Mouse (Mus musculus) cerebellum, postnatal 10 days (tissue): ENCODE results near the gene Schip1.

ENCODE experiments used
- DNase-seq, 2 experiments: peaks; one replicate each; pipeline ENCODE4 v3.0.0; 2021; ENCODE audit warnings: mixed read lengths in 2 of 2

Gene Schip1

GRCm38 (mm10) chr3:68271881-68272280 lies 207.3 kb downstream of the Schip1 start:
- DNase-seq: peak; percentile 59 to 68

DNA sequence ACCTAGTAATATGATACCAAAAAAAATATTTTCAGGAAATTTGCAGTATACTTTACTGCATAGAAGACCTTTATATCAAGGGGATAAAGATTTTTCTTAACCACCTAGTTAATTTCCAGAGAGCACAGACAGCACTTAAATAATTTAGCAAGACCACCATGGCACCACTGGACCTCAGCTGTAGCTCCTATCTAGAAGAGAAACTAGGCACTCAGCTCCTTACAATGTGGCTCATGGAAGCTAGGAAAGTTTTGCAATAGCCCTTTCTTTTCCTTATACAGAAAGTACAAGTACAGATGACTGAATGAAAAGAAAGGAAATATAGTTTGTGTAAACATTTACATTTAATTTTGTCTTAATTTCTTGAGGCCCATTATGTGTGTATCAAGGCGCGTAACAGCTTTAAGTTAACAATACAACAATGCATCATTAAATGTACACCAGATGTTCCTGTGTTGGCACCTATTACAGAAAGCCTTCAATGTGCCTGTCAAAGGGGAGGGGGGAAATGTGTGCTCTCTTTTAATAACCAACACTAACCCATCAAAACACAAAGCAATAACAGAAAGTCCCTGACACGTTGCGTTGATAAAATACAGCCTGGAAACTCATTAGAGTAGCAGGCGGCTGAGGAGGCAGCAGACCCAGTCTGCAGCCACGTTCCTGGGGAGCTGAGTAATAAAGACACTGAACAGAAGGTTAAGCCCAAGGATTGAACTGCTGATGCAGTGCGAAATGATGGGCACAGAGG lies 218.4 kb downstream of the Schip1 start:
- no peak for DNase-seq

- DNase-seq: no peak
These were observed 219.0 kb downstream of the Schip1 start for GRCm38 (mm10) chr3:68283595-68283991.

- DNase-seq: peak; percentile 7 to 26
These were observed 219.9 kb downstream of the Schip1 start for GRCm38 (mm10) chr3:68284500-68284899.

DNA sequence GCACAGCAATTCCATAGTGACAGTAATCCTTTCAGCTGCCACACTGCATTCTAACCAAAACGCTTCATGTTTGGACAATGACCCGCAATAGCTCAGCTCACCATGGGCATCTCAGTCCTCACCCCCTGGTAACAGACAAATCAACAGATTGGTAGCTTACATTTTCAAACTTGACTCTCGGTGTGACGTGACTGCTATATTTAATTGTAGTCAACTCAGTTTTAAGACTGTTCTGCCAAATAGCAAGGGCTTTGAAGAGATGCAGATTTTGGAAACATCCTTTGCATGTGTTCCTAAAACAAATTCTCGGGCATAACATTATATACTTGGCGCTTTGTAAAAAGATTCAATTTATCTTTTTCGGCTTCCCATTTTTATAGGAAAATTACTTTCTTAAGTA lies 232.2 kb downstream of the Schip1 start:
- no peak for DNase-seq

DNA sequence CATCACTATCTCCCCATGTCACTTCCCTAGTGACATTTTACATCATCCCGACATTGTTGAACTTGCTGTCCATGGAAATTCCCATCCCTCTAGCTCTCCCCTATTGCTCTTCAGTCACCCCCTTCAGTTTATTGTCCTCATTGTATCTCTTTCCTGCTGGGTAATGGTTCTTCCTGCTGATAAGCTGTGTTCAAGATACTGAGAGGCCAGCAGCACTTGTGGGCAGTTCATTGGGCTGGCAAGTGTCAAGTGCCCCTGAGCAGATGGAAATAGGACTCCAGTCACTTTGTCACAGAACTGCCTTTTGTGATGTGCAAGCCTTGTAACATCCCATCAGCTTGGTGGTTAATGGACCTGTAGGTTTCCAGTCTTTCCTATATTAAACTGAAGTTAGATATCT lies 241.0 kb downstream of the Schip1 start:
- DNase-seq: no peak

DNA sequence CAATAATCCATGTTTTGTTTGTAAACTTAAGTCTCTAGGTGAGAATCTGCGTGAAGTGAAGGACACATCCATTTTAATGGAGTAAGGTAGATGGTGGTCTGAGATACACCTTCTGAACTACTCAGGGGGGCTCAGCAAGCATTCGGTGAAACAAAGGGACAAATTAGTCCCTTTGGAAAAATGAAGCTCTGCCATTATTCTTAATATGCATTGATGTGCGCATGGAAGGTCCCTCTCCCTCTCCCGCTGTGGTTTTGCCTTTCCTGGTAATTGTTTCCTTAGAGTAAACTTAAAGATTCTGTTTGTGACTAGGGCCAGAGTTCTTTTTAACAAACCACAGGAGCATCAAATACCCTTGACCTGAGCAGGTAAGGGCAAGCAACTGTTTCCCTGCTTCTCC lies 242.1 kb downstream of the Schip1 start:
- DNase-seq: no peak

DNA sequence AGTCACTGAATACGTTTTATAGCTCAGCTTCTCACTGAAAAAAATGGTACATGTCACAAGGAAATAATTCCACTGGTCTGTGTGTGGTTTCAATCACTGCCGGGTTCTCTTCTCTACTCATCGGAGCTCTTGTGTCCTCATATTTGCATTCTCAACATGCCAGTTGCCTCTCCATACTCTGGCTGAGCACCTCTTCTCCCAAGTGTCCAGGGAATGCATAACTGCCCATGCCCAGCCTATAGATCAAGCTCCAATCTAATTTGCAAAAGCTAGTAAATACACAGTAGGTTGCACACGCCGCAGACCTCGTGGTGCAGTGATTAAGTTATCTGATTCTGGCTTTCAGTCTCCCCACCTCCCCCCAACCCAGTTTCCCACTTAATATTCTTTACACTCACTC lies 261.0 kb downstream of the Schip1 start:
- DNase-seq: no peak

DNA sequence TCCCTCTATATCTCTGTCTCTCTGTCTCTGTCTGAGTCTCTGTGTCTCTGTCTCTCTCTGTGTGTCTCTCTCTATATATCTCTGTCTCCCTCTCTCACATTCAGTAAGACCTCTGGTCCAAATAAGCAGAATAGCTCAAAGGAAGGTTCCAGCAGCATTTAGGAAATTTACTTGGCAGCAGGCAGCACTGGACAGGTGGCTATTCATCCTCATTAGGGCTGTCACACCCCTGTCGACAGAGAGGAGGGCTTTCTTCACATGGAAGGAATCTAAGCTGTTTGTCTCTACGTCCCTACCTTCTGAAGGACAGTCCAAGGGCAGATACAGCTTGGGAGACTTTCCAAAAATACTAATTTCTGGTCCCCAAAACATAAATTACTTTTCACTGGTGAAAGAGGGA lies 267.9 kb downstream of the Schip1 start:
- peak; percentile 55 to 57 for DNase-seq

GRCm38 (mm10) chr3:68335501-68335900 lies 270.9 kb downstream of the Schip1 start:
- no peak for DNase-seq

GRCm38 (mm10) chr3:68350624-68351023 lies 286.0 kb downstream of the Schip1 start:
- no peak for DNase-seq

DNA sequence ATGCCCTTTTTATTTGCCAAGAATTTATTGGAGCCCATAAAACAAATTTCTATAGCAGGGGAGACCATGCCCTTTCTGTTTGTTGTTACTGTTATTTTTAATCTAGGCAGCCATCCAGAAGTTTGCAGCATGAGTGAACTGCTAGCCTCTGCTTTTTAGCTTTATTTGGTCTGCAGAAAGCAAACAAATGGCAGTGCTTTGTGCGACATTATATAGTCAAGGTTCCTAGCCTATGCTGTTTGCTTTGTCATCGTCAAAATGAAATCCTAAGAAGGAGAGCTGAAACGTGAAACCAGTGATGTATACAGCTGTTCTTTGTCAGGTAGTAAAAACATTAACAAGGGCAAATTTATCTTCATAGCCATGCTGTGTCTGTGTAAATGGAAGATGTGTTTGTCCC lies 286.9 kb downstream of the Schip1 start:
- DNase-seq: no peak

- peak in 1 of 2 experiments; percentile 29 for DNase-seq
These were observed 288.4 kb downstream of the Schip1 start for GRCm38 (mm10) chr3:68352961-68353360.

DNA sequence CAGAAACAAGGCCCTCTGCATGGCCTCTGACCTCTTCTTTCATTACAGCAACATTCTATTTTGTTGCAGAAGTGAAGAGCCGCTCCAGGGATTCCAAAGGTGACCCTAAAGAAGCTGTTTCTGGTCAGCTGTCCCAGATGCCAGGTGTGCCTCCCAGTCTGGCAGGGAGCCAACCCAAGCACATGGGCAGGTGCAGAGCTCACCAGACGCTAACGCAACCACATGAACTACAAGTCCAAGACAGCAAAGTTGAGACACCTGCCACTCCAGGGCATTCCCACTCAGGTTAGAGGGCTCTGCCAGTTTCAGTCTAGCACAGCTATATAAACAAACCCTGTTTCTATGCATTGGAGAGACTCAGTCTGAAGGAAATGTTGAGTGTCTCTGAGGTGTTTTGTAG lies 288.9 kb downstream of the Schip1 start:
- DNase-seq: peak; percentile 25 to 28

- DNase-seq: no peak
These were observed 291.9 kb downstream of the Schip1 start for GRCm38 (mm10) chr3:68356516-68356915.

DNA sequence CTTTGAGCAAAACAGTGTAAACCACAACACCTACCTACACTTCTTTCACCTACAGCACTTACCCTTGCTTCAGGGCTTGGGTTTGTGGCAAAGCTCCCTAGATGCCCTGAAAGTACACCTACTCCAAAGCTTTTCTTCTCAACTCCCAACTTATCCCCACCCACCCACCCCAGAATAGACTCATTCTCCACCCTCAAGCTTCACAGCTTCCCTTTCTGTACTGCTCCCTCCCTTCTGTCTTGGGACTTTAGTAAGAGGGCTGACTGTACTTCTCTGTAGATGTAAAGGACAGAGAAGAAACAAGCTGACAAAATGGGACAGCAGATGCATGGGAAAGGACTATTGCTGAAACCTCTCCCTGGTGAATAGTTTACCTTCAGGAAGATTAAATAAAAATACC lies 303.4 kb downstream of the Schip1 start:
- DNase-seq: no peak

DNA sequence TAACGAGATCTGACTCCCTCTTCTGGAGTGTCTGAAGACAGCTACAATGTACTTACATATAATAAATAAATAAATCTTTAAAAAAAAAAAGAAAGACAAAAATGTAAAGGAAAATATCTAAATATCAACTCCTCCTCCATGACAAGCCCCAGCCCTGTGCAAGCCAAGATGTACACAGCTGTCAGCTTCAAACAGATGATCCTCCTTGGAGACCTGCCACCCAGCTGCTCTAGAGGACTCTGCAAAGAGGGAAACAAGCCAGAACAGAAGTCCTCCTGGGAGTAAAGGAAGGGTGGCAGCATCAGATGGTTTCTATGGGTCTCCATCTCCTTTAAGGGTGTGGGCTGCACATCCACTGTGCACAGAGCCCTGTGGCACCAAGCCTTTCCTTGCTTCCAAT lies 308.3 kb downstream of the Schip1 start:
- peak in 1 of 2 experiments; percentile 34 for DNase-seq

GRCm38 (mm10) chr3:68375100-68375508 lies 310.5 kb downstream of the Schip1 start:
- no peak for DNase-seq

GRCm38 (mm10) chr3:68377452-68378198 lies 313.0 kb downstream of the Schip1 start:
- DNase-seq: no peak

DNA sequence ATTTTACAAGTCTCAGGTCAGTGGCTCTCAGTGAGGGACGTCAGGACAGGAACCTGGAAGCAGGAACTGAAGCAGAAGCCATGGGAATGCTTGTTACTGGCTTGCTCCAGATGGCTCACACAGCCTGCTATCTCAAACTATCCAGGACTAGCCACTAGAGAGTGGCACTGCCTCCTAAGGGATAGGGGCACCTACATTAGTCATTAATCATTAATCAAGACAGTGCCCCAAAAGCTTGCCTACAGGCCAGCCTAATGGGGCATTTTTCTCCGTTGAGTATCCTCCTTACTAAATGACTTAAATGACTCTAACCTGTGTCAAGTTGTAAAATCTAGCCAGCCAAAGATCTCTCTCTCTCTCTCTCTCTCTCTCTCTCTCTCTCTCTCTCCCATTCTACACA lies 314.2 kb downstream of the Schip1 start:
- DNase-seq: no peak

DNA sequence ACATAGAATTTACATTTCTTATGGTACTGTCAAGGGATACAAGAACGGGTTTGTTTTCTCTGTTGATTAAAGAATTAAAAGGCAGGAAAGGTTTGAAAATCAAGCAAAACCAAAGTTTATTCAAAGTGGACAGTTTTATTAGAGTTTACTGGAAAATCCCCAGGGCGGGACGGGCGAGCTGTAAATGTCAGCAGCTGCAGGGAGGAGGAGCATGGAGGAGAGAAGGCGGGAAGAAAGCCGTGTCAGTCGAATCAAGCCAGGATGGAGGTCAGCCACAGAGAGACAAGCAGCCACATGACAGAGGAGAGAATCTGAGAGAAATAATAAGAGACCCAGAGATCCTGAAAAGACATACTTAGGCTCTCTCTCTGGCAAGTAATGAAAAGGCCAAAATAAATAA lies 314.6 kb downstream of the Schip1 start:
- no peak for DNase-seq

- peak; percentile 85 to 92 for DNase-seq
These were observed 319.1 kb downstream of the Schip1 start for GRCm38 (mm10) chr3:68383672-68384071.

DNA sequence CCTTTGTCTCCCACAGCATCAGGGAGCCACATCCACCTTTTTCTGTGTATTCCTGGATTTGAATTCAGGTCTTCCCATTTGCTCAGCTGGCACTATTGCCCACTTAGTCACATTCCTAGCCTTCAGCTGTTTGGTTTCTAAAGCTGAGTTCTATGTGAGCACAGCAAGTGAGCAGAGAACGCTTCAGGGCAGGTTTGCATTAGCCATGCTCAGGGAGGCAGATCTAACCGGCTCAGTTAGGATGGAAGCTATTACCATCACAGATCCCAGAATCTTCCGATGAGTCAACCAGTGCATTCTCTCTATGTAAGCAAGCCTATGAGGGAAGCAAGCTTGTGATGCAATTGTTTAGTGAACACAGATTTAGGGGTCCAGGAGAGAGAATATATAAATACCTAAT lies 320.9 kb downstream of the Schip1 start:
- peak; percentile 40 to 54 for DNase-seq

DNA sequence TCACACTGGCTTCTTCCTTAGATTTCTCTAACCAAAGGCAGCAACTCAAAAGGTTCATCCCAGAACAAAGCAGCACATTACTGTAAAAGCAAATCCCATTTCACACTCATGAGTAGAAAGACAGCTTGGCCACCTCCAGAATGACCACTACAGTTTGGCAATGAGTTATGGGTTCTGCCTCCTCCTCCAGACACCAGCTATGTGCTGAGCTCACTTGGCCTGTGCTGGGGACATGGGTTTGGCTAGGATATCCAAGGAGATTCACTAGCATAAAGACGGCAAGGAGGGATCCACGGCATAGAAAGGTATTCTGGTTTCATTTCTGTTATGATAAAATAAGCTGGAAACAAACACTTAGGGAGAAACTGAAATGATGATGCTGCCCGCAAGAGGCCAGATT lies 323.4 kb downstream of the Schip1 start:
- DNase-seq: peak; percentile 51 to 54
